Mouse (Mus musculus) layer of hippocampus, adult 11-12 months (tissue): Measurements from ENCODE around the gene 2310030G06Rik.
A peak's percentile ranks its signal among the peaks of the same experiment; 100 is the strongest.

Experiments
- DNase-seq: peaks from one replicate; pipeline ENCODE4 v3.0.0; 2022; ENCODE audit warnings: low spot score

The 2310030G06Rik gene

GRCm38 (mm10) chr9:50700921-50701691 is 45.2 kb downstream of the 2310030G06Rik start:
- peak; percentile 50 for DNase-seq

- DNase-seq, result peak; percentile 56
Measured at GRCm38 (mm10) chr9:50698418-50699409, 47.6 kb downstream of the 2310030G06Rik start.

GRCm38 (mm10) chr9:50697706-50698041 is 48.7 kb downstream of the 2310030G06Rik start:
- DNase-seq, result peak; percentile 85

- no peak for DNase-seq
Measured at GRCm38 (mm10) chr9:50696851-50697705, 49.3 kb downstream of the 2310030G06Rik start.

- no peak for DNase-seq
Measured at GRCm38 (mm10) chr9:50695153-50695552, 51.2 kb downstream of the 2310030G06Rik start.

GRCm38 (mm10) chr9:50693631-50694030 is 52.7 kb downstream of the 2310030G06Rik start:
- DNase-seq, result peak; percentile 54

- DNase-seq, result no peak
Measured at GRCm38 (mm10) chr9:50692626-50693580, 53.4 kb downstream of the 2310030G06Rik start.
